Mouse (Mus musculus) hindbrain, embryonic 13.5 days (tissue): ENCODE data around the gene Gcn1l1. TPM values are rescaled to one million over a fixed set of nuclear protein-coding genes. Genes with fewer than 3 reads are reported as not detected.
"Not testable (repeated sequence)": the region's sequence is repeated elsewhere in the genome, so short reads cannot be mapped to it uniquely, and the experiment has no call there.

Experiments
- ATAC-seq: fragments of 200-750 bp; cut with Nextera tagmentation; 2 replicates; pipeline ENCODE4 v1.8.0; 2017; ENCODE audit warnings: moderate TSS enrichment; ENCODE audit not compliant: low FRiP score
- H3K27ac ChIP-seq: fragments of 300-500 bp; sonication (generic); 2 replicates; pipeline ENCODE4 v1.5.1; 2015; ENCODE audit warnings: inconsistent platforms, mild to moderate bottlenecking, moderate library complexity
- H3K27me3 ChIP-seq: fragments of 300-500 bp; sonication (generic); 2 replicates; pipeline ENCODE4 v1.6.1; 2015; ENCODE audit warnings: mild to moderate bottlenecking, inconsistent platforms
- H3K36me3 ChIP-seq: fragments of 300-500 bp; sonication (generic); 2 replicates; pipeline ENCODE4 v1.6.1; 2015; ENCODE audit warnings: mild to moderate bottlenecking, inconsistent platforms
- H3K4me1 ChIP-seq: fragments of 300-500 bp; sonication (generic); replicated peaks from 2 replicates; pipeline ENCODE4 v1.6.1; 2015; ENCODE audit warnings: inconsistent platforms
- H3K4me2 ChIP-seq: fragments of 300-500 bp; sonication (generic); 2 replicates; pipeline ENCODE4 v1.6.1; 2015; ENCODE audit warnings: inconsistent platforms, mild to moderate bottlenecking, moderate library complexity
- H3K4me3 ChIP-seq: fragments of 300-500 bp; sonication (generic); 2 replicates; pipeline ENCODE4 v1.5.1; 2015; ENCODE audit warnings: mild to moderate bottlenecking, inconsistent platforms
- H3K9ac ChIP-seq: fragments of 300-500 bp; sonication (generic); 2 replicates; pipeline ENCODE4 v1.6.1; 2015; ENCODE audit warnings: mild to moderate bottlenecking, inconsistent platforms
- H3K9me3 ChIP-seq: fragments of 300-500 bp; sonication (generic); 2 replicates; pipeline ENCODE4 v1.6.1; 2016; ENCODE audit warnings: inconsistent platforms
- WGBS: fragments of 180-500 bp; shearing (Covaris S2); methylation state at CpG from one replicate; pipeline ENCODE4 v1.1.7; 2015; 5-methylcytosine and 5-hydroxymethylcytosine counted together
- polyA plus RNA-seq: library from polyadenylated mRNA; unstranded; fragments of >200 nt; fragmentation: Nextera tagmentation; extraction: Ambion mirVana; gene quantifications from 2 replicates; pipeline ENCODE4 v1.2.1, GENCODE M21; 2015

The Gcn1l1 gene
- polyA plus RNA-seq, 1 experiment from 2014 or later: 42.4 TPM

GRCm38 (mm10) chr5:115569721-115570120 lies 4.7 kb downstream of the Gcn1l1 start:
- Histone ChIP-seq H3K4me3 (no peak overlapping the region), H3K9me3 (no peaks in the 10 kb centered on the region), H3K27ac (no peak overlapping the region), H3K9ac (no peak overlapping the region), H3K27me3 (no peaks in the 10 kb centered on the region), H3K4me2 (no peak overlapping the region), H3K36me3 (peaks cover 37% of the 10 kb centered on the region), H3K4me1 (peaks cover 30% of the 10 kb centered on the region)
- no peak for ATAC-seq
- WGBS: 81% methylated on average over 4 of the region's 4 CpGs

DNA sequence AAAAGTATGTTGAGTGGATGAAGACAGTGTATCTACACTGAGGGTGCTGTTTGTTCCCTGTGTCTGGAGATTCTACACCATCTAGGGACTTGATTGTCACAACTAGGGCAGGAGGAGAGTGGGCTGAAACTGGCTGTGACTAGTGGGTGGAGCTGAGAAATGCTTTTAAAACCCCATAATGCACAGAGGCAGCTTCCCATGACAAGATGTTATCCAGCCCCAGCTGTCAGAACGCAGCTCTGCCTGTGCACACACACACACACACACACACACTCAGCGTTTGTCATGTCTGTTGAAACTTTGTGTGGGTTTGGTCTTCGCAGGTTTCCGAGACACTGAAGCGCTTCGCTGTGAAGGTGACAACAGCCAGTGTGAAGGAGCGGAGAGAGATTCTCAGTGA lies 6.0 kb downstream of the Gcn1l1 start:
- Histone ChIP-seq H3K4me3 (no peak overlapping the region), H3K9ac (no peak overlapping the region), H3K36me3 (peaks cover 51% of the 10 kb centered on the region), H3K4me1 (peaks cover 23% of the 10 kb centered on the region), H3K27ac (no peak overlapping the region), H3K9me3 (no peaks in the 10 kb centered on the region), H3K4me2 (no peak overlapping the region), H3K27me3 (no peaks in the 10 kb centered on the region)
- ATAC-seq: no peak
- WGBS: 95% methylated on average over 7 of the region's 7 CpGs

- peaks cover 67% of the 10 kb centered on the region for H3K36me3 ChIP-seq
- H3K9me3 ChIP-seq: no peaks in the 10 kb centered on the region
- H3K9ac ChIP-seq: no peak overlapping the region
- H3K27me3 ChIP-seq: no peaks in the 10 kb centered on the region
- peaks cover 15% of the 10 kb centered on the region for H3K4me1 ChIP-seq
- H3K4me3 ChIP-seq: no peak overlapping the region
- H3K27ac ChIP-seq: no peak overlapping the region; the same call in 1 of the 2 replicates
- no peak for ATAC-seq
- no peak overlapping the region for H3K4me2 ChIP-seq
- WGBS: 68% methylated on average over 17 of the region's 17 CpGs
These were observed 7.9 kb downstream of the Gcn1l1 start for GRCm38 (mm10) chr5:115572679-115573535.

DNA sequence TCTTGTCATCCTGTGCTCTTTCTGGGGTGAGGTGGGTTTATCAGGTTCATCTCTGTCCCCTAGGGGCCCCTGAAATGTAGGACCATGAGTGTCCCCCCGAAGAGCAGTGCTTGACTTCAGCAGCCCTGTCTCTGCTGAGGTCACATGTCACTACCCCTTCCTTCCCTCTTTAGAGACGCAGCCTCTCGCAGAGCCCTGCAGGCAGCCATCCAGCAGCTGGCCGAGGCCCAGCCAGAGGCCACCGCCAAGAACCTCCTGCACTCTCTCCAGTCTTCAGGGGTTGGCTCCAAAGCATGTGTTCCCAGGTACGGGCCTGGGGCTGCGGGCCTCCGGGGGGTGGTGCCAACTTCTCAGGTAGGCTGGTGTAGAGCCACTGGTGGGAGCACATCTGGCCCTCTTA lies 9.9 kb downstream of the Gcn1l1 start:
- no peaks in the 10 kb centered on the region for H3K4me1 ChIP-seq
- H3K27me3 ChIP-seq: no peaks in the 10 kb centered on the region
- no peak overlapping the region for H3K27ac ChIP-seq
- no peak for ATAC-seq
- H3K9ac ChIP-seq: no peak overlapping the region
- H3K36me3 ChIP-seq: peaks cover 88% of the 10 kb centered on the region
- H3K4me2 ChIP-seq: no peak overlapping the region
- no peaks in the 10 kb centered on the region for H3K9me3 ChIP-seq
- WGBS: 89% methylated on average over 8 of the region's 8 CpGs
- H3K4me3 ChIP-seq: no peak overlapping the region

DNA sequence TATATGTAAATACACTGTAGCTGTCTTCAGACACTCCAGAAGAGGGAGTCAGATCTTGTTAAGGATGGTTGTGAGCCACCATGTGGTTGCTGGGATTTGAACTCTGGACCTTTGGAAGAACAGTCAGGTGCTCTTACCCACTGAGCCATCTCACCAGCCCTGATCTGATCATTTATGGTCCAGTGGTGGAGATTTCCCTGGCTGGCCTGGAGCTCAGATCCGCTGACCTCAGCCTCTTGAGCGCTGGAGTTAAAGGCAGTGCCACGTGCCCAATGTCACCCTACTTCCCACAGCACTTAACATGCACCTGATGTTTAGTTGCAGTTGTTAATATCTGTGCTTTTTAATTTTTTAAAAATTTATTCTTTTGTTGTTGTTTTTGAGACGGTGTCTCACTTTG lies 12.6 kb downstream of the Gcn1l1 start:
- peaks cover 97% of the 10 kb centered on the region for H3K36me3 ChIP-seq
- 95% methylated on average over 4 of the region's 4 CpGs for WGBS
- not testable (repeated sequence) for H3K4me3 ChIP-seq, H3K9ac ChIP-seq, H3K27me3 ChIP-seq, H3K9me3 ChIP-seq, H3K4me2 ChIP-seq, ATAC-seq, H3K27ac ChIP-seq, H3K4me1 ChIP-seq

DNA sequence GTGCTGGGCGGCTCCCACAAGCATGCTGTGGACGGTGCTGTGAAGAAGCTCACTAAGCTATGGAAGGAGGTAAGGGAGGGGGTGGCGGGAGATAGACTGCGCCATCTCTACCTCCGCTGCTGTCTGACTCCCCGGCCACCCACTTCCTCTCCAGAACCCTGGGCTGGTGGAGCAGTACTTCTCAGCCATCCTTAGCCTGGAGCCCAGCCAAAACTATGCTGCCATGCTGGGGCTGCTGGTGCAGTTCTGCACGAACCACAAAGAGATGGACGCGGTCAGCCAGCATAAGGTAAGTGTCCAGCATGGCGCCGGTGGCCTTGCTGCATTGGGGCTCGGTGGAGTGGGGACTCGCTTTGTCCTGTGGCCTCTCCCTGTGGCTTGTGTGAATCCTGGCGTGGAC lies 13.9 kb downstream of the Gcn1l1 start:
- 94% methylated on average over 14 of the region's 14 CpGs for WGBS
- peaks cover 12% of the 10 kb centered on the region for H3K9me3 ChIP-seq
- ATAC-seq: no peak

DNA sequence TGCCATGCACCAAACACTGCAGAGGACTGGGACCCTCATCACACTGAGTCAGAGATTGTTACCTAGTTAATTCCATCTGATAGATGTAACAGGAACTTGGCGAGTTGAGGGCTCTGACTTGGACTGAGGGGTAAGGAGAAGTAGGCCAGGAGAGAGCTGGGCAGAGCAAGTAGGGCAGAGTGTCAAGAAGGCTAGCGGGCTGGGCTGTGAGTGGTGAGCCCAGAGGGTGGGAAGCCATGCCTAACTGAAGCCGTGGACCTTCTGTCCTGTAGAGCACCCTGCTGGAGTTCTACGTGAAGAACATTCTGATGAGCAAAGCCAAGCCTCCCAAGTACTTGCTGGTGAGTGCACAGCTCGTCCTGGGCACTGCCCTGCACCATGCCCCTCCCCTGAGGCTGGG lies 14.3 kb downstream of the Gcn1l1 start:
- peaks cover 98% of the 10 kb centered on the region for H3K36me3 ChIP-seq
- no peaks in the 10 kb centered on the region for H3K4me1 ChIP-seq
- 91% methylated on average over 5 of the region's 5 CpGs for WGBS
- peaks cover 12% of the 10 kb centered on the region for H3K9me3 ChIP-seq
- H3K27ac ChIP-seq: no peak overlapping the region
- no peak overlapping the region for H3K9ac ChIP-seq
- no peak overlapping the region for H3K4me2 ChIP-seq
- no peak for ATAC-seq
- no peaks in the 10 kb centered on the region for H3K27me3 ChIP-seq
- no peak overlapping the region for H3K4me3 ChIP-seq

More for the DNA sequence above, 13.9 kb downstream of the Gcn1l1 start:
- Histone ChIP-seq H3K36me3 (peaks cover 98% of the 10 kb centered on the region), H3K27ac (no peak overlapping the region), H3K27me3 (no peaks in the 10 kb centered on the region), H3K4me3 (no peak overlapping the region), H3K4me1 (no peaks in the 10 kb centered on the region), H3K9ac (no peak overlapping the region), H3K4me2 (no peak overlapping the region)

DNA sequence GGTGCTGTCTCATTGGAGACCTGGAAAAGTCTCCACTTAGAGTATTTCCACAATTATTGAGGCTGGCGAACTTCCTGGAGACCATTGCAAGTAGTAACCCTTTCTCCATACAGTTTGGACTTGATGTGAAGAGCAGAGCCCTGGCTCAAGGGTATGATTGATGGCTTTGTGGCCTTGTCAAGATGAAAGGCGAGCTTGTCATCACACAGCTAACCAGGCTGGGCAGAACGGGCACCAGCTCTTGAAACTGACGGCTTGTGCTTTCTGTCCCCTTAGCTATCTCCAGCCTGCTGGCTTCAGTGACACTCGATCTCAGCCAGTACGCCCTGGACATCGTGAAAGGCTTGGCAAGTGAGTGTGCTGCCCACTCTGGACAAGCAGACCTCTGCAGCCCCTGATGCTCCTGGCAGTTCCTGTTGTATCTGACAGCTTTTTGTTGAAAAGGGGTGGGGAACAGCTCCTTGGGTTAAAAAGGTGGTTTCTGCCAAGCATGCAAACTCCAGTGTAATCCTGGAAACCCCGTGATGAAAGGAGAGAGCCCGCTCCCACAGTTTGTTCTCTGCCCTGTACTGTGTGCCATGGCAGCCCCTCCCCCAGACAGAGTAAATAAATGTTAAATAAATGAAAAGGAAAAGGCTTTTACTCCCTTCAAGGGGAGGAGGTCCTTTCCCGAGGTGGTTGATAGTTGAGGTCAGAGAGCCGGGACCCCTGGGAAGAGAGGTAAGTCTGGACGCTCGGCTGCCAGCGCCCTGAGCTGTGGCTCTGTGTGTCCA lies 15.4 kb downstream of the Gcn1l1 start:
- H3K4me3 ChIP-seq: no peak overlapping the region
- H3K4me2 ChIP-seq: no peak overlapping the region
- no peaks in the 10 kb centered on the region for H3K27me3 ChIP-seq
- no peak overlapping the region for H3K27ac ChIP-seq
- H3K4me1 ChIP-seq: no peaks in the 10 kb centered on the region
- 92% methylated on average over 14 of the region's 14 CpGs for WGBS
- peaks cover 98% of the 10 kb centered on the region for H3K36me3 ChIP-seq
- peaks cover 12% of the 10 kb centered on the region for H3K9me3 ChIP-seq
- no peak overlapping the region for H3K9ac ChIP-seq
- ATAC-seq: no peak

DNA sequence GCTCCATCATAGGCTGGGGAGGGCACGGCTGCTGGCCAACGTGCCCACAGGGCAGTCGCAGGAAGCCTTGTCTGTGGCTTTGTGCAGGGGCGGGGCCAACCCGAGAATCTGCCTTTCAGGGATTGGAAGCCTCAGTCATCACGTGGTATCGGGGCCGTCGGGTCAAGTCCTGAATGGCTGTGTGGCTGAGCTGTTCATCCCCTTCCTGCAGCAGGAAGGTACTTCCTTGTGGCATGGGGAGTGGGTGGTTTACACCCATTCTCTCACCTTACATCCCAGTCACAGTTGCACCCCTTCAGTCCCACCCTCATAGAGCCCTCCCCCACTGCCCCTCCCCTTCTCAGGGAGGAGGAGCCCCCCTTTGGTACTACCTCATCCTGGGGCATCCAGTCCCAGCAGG lies 16.6 kb downstream of the Gcn1l1 start:
- no peak for ATAC-seq
- Histone ChIP-seq H3K4me1 (no peaks in the 10 kb centered on the region), H3K9ac (no peak overlapping the region), H3K36me3 (peaks cover 98% of the 10 kb centered on the region), H3K9me3 (peaks cover 12% of the 10 kb centered on the region), H3K4me2 (no peak overlapping the region), H3K27ac (no peak overlapping the region), H3K4me3 (no peak overlapping the region), H3K27me3 (no peaks in the 10 kb centered on the region)
- WGBS: 97% methylated on average over 9 of the region's 9 CpGs

- no peaks in the 10 kb centered on the region for H3K27me3 ChIP-seq
- H3K4me1 ChIP-seq: no peaks in the 10 kb centered on the region
- H3K4me3 ChIP-seq: no peak overlapping the region
- H3K9me3 ChIP-seq: peaks cover 12% of the 10 kb centered on the region
- H3K9ac ChIP-seq: no peak overlapping the region
- peaks cover 97% of the 10 kb centered on the region for H3K36me3 ChIP-seq
- no peak overlapping the region for H3K27ac ChIP-seq
- WGBS: 86% methylated on average over 12 of the region's 12 CpGs
- ATAC-seq: no peak
- no peak overlapping the region for H3K4me2 ChIP-seq
These were observed 20.6 kb downstream of the Gcn1l1 start for GRCm38 (mm10) chr5:115585616-115586015.

DNA sequence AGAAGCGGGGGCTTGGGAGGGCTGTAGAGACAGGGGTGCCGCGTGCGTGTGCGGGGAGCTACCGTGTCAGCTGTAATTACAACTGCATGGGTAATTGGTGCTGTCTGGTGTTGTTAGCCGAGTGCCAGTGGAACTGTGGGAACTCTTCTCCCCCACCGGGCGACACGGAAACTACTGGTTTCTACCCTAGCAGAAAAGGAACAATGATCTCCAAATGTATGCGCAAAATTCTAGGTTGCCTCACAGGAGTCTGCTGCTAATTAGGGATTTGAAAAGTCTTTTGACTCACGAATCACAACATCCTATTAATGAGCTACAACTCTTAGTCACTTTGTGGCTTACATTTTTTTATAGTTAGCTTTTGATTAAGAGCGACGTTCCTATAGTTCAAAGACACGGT lies 21.1 kb downstream of the Gcn1l1 start:
- Histone ChIP-seq H3K4me1 (no peaks in the 10 kb centered on the region), H3K4me2 (no peak overlapping the region), H3K36me3 (peaks cover 97% of the 10 kb centered on the region), H3K27ac (no peak overlapping the region), H3K4me3 (no peak overlapping the region), H3K9me3 (peaks cover 12% of the 10 kb centered on the region), H3K27me3 (no peaks in the 10 kb centered on the region), H3K9ac (no peak overlapping the region)
- 75% methylated on average over 15 of the region's 15 CpGs for WGBS
- ATAC-seq: no peak

DNA sequence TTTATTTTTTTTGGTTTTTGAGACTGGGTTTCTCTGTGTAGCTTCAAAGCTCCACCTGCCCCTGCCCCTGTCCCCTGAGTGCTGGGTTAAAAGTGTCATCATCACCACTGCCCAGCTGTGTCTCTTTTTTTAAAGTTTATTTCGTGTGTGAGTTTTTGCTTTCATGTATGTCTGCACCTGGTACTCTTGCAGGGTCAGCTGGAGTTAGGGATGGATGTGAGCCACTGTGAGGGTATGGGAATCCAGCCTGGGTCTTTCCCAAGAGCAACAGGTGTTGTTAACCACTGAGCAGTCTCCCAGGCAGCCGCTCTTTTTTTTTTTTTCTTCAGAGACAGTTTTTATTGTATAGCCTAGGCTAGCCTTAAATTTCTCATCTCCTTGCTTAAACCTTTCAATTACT lies 21.7 kb downstream of the Gcn1l1 start:
- no peak for ATAC-seq
- Histone ChIP-seq H3K4me3 (no peak overlapping the region), H3K27me3 (no peaks in the 10 kb centered on the region), H3K9me3 (peaks cover 12% of the 10 kb centered on the region), H3K36me3 (peaks cover 97% of the 10 kb centered on the region), H3K4me2 (no peak overlapping the region), H3K4me1 (no peaks in the 10 kb centered on the region), H3K9ac (no peak overlapping the region), H3K27ac (no peak overlapping the region)
- 90% methylated on average over 2 of the region's 2 CpGs for WGBS
